ENCODE assay signal across 17 mouse cellular contexts in genomic region chr7:112100887-112101286, GRCm38 (mm10). TPM values are rescaled to one million over a fixed set of nuclear protein-coding genes. Genes with fewer than 3 reads are reported as not detected.
"Had no signal": no experiment of that assay in that cellular context is flagged by ENCODE, and none has a peak within 500 bp of the region (broad histone marks: within the 10 kb centered on the region; RNA-seq: fewer than 3 reads in every experiment).

No protein-coding gene starts in this region.

- H3K9me3 ChIP-seq: limb, embryonic 12.5 days; liver, embryonic 13.5 days; lung, embryonic 15.5 days; megakaryocyte, embryonic 14.5 days; midbrain, embryonic 15.5 days; neural tube, embryonic 12.5 days had no signal

- H3K27me3 ChIP-seq: limb, embryonic 12.5 days; liver, embryonic 13.5 days; lung, embryonic 15.5 days; megakaryocyte, embryonic 14.5 days; midbrain, embryonic 15.5 days; neural tube, embryonic 12.5 days had no signal

- H3K4me3 ChIP-seq: limb, embryonic 12.5 days; liver, embryonic 13.5 days; lung, embryonic 15.5 days; megakaryocyte, embryonic 14.5 days; midbrain, embryonic 15.5 days; neural tube, embryonic 12.5 days had no signal

- H3K27ac ChIP-seq: limb, embryonic 12.5 days; liver, embryonic 13.5 days; lung, embryonic 15.5 days; macrophage; midbrain, embryonic 15.5 days; neural tube, embryonic 12.5 days had no signal

- ATAC-seq: liver, postnatal 0 days; midbrain, embryonic 15.5 days had no signal

- H3K4me2 ChIP-seq: limb, embryonic 12.5 days; liver, embryonic 13.5 days; lung, embryonic 15.5 days; midbrain, embryonic 11.5 days; midbrain, embryonic 15.5 days; neural tube, embryonic 12.5 days had no signal

- DNase-seq: kidney, postnatal 25 days; liver; liver, embryonic 13.5 days; liver, postnatal 0 days; lung, postnatal 14 days; spleen, adult 18-20 months; thymus, adult 2 months; thymus, postnatal 25 days had no signal

- H3K9ac ChIP-seq: limb, embryonic 12.5 days; liver, embryonic 13.5 days; liver, postnatal 0 days; lung, embryonic 15.5 days; midbrain, embryonic 15.5 days; neural tube, embryonic 12.5 days had no signal

- H3K4me1 ChIP-seq: limb, embryonic 12.5 days; lung, embryonic 15.5 days; midbrain, embryonic 15.5 days; neural tube, embryonic 12.5 days had no signal

RNA-seq across cellular contexts. Expression of gene Dkk3, which starts 58.0 kb away (rescaled TPM):
- total RNA-seq: monocyte, adult 5-6 weeks; neutrophil, adult 5-6 weeks had no signal
- polyA plus RNA-seq: macrophage had no signal
